Mouse (Mus musculus) adrenal gland, postnatal 4 days (tissue): ENCODE results near the gene Tmem164. TPM values are rescaled to one million over a fixed set of nuclear protein-coding genes. Genes with fewer than 3 reads are reported as not detected.

Experiments
- DNase-seq, 2 experiments: peaks; one replicate each; pipeline ENCODE4 v3.0.0; 2021 to 2022; ENCODE audit warnings: low spot score in 2 of 2, mixed read lengths in 2 of 2
- total RNA-seq, 2 experiments: library from RNA; stranded (reverse); gene quantifications; 2 replicates each; pipeline ENCODE4 v1.2.3; 2021

Tmem164 gene
- total RNA-seq, 2 experiments from 2014 or later = 64.3 to 68.8 TPM

DNA sequence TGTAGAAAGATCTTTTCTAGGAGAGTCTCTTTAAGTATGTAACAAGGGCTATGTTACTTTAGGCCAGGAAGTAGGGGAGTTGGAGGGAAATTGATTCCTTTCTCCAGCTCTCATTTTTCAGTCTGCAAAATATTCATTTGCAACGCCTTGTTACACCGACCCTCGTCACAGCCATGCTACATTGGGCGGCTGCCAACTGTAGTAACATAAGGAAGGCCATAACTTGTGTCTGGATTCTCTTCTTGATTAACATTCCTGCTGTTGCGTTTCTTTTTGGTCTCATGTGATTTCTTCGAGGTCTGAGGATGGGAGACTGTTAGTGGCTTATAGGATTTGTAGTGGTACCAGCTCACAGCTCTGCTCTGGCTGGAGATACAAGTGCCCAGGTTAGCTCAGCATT, 4.5 kb downstream of the Tmem164 start:
- no peak for DNase-seq

GRCm38 (mm10) chrX:142688509-142688908, 7.3 kb downstream of the Tmem164 start:
- no peak for DNase-seq

- no peak for DNase-seq
Measured at GRCm38 (mm10) chrX:142693256-142693655, 12.1 kb downstream of the Tmem164 start.

GRCm38 (mm10) chrX:142694338-142694737, 13.1 kb downstream of the Tmem164 start:
- no peak for DNase-seq

- DNase-seq = no peak
Measured at GRCm38 (mm10) chrX:142694856-142695255, 13.7 kb downstream of the Tmem164 start.

GRCm38 (mm10) chrX:142696789-142697188, 15.6 kb downstream of the Tmem164 start:
- DNase-seq = no peak

DNA sequence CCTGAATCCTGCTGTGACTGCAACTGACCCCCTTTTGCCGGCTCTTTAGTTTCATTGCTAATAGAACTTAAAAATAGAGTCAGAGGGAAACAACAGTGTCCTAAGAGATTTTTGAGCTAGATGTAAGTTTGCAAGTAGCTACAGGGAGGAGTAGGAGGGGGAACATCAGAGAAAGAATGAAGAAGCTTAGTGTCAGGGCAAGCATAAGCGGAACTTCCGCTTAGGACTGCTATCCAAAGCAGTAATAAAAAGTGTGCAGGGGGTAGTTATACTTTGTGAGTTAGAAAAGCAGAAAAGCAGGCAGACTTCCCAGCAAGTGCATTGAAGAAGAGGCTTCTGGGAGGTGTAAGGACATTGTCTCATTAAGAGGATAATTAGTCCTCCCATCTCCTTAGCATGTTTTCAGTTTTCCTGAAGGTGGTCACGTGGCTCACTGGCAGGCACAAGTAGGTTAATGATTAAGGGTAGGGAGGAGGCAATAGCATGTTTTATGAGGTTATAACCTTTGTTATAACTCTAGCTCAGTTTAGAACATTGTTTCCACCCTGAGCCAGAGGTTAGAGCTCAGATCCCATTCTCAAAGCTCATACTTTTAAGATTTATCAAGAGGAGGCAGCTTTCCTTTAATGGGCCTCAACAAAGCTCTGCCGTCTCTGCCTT, 16.5 kb downstream of the Tmem164 start:
- DNase-seq = no peak

GRCm38 (mm10) chrX:142698212-142698611, 17.0 kb downstream of the Tmem164 start:
- no peak for DNase-seq

- DNase-seq = no peak
Measured at GRCm38 (mm10) chrX:142702094-142702493, 20.9 kb downstream of the Tmem164 start.

DNA sequence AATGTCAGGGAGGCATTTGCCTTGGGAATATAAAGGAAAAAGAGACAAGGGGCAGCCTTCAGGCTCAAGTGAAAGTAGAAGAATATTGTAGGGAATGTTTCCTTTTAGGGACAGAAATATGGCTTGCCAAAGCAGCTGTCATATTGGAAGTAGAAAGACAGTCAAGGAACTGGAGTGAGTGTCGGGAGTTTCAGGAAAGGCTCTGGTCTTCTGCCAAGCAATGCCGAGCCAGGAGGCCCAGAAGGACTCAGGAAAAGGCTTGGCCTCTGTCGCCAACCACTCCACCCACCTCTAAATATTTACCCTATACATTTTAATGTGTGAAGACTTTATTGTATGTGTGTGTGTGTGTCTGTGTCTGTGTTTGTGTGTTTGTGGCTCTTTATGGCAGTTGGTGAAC, 21.4 kb downstream of the Tmem164 start:
- no peak for DNase-seq

- DNase-seq = no peak
Measured at GRCm38 (mm10) chrX:142703953-142704352, 22.7 kb downstream of the Tmem164 start.

- no peak for DNase-seq
Measured at GRCm38 (mm10) chrX:142708257-142708656, 27.1 kb downstream of the Tmem164 start.

- no peak for DNase-seq
Measured at GRCm38 (mm10) chrX:142716014-142716413, 34.8 kb downstream of the Tmem164 start.

DNA sequence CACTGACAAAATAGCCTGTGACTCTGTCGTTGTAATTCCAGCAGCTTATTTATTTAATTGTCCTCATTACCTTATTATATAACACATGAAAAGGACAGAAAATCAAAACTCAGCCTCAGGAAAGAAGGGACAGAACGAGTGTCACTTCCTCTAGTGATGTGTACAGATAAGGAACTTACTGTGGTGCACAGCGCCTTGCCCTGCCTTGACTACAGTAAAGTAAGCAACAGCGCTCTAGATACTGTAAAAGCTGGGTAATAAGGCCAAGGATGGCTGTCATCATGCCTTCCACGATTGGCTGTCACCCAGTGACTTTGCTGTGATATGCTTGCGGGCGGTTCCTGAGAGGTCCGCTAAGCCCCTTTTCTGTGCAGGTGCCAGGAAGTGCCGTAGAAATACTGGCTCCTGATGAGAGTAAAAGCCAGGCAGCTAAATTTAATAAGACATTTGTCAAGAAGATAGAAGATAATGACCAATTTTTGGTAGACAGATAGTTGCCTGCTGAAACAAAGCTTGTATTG, 36.8 kb downstream of the Tmem164 start:
- no peak for DNase-seq

GRCm38 (mm10) chrX:142718759-142719158, 37.6 kb downstream of the Tmem164 start:
- DNase-seq = no peak

- DNase-seq = no peak
Measured at GRCm38 (mm10) chrX:142721897-142722296, 40.7 kb downstream of the Tmem164 start.

DNA sequence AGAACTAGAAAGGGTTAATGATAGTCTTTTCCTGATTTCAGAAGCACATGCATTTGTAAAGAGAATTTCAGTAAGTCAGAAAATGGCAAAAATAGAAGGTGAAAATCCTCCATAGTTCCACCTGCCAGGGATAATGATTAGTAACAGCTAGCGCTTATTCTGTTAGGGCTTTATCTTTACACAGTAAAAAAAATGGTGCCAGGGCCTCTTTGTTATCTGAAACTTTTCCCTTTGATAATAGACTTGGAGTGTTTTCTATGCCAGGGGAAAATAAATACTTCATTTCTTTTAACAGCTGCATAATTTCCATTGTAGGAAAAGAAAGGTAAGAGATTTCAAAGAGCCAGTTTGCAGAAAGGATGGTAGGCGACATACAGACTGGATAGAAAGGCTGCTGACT, 43.0 kb downstream of the Tmem164 start:
- no peak for DNase-seq

GRCm38 (mm10) chrX:142725571-142725970, 44.4 kb downstream of the Tmem164 start:
- DNase-seq = no peak

DNA sequence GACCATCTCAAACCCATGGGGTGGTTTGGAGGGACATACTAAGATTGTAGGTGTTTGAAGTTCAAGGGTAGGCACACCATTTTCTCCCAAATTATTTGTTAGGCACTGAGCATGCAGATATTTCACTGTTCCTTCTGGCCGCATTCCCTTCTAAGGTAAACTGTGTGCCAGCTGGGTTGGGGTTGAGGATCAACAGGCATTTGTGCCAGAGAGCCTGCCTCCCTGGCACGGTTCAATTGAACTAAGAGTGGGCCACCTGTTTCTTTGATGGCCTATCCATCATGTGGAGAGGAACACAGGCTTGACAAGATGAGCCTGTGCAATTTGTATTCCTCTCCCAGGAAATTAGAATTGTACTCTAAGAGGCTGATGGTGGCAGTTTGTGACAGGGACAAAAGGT, 45.1 kb downstream of the Tmem164 start:
- DNase-seq = no peak

- no peak for DNase-seq
Measured at GRCm38 (mm10) chrX:142727847-142728246, 46.6 kb downstream of the Tmem164 start.

GRCm38 (mm10) chrX:142729040-142729439, 47.8 kb downstream of the Tmem164 start:
- no peak for DNase-seq

DNA sequence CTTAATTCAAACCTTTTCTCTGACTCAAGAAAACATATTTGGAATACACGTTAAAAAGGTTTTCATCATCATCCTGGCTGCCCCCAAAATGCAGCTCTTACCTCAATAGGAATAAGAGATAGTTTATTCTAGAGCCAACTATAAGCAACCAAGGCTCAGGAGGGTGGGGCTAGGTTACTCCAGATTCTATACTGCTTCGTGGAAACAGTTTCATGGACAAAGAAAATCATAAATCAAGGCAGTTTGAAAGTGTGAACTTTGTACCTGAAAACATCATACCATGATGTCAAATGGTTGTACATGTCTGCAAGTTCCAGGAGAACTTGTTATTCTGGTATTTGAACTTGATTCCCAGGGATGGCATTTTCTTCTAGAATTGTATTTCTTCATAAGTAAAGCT, 48.3 kb downstream of the Tmem164 start:
- DNase-seq = no peak

DNA sequence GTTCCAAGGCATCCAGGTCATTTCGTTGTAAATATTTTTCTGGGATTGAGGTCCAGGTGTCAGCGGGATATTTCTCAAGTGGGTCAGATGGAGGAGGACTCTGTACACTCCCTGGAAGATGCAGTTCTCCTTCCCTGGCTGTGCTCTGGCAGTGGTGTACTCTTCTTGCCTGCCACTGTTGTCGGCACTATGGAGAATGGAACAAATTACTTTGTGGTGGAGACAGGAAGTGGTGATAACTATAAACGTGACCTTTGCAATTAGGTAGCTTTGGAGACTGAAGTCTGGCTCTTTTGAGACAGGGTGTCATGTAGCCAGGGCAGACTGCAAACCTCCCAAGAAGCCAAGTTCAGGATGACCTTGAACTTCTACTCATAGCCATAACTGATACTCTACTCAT, 55.9 kb downstream of the Tmem164 start:
- no peak for DNase-seq
